9 mouse cellular contexts compared by ENCODE assay signal in the genomic region with DNA sequence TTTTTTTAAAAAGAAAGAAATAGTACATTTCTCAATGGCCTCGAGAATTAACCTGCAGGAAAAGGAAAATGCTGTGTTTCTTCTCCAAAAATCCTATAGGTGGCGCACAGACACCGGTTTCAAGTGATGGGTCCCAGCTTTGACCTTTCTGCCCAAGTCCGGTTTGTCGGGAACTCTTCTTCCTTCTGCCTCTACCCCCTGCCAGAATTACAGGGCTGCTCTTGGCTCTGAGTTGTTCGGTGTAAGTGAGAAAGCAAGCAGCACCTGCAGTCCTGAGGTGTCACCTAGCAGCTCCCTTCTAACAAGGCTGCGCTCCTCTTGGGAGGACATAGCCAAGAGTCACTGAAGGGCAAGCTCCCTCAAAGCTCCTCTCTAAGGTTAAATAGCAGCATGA.
DNase-seq lines count a peak whose midpoint lies in the region; ATAC-seq and TF ChIP-seq lines count a peak whose summit lies in the region.
"Had no signal": no experiment of that assay in that cellular context is flagged by ENCODE, and none has a peak within 500 bp of the region (broad histone marks: within the 10 kb centered on the region; RNA-seq: fewer than 3 reads in every experiment).

No protein-coding gene starts in this region.

- H3K36me3 ChIP-seq in embryonic facial prominence, embryonic 14.5 days (ENCODE audit: control insufficient read depth, insufficient read depth, low read length) = no peaks in the 10 kb centered on the region
- no peaks in the 10 kb centered on the region for H3K36me3 ChIP-seq in liver, adult 2 months (ENCODE audit: control insufficient read depth, insufficient read depth, low read length)
- H3K36me3 ChIP-seq in midbrain, embryonic 16.5 days (ENCODE audit: control insufficient read depth, insufficient read depth, low read length) = no peaks in the 10 kb centered on the region

- H3K9me3 ChIP-seq in embryonic facial prominence, embryonic 14.5 days (ENCODE audit: control insufficient read depth, low read length) = no peaks in the 10 kb centered on the region
- H3K9me3 ChIP-seq in midbrain, embryonic 16.5 days (replicated peaks; ENCODE audit: control insufficient read depth, low read length, poor library complexity, severe bottlenecking) = no peaks in the 10 kb centered on the region

- peak; percentile 20 for DNase-seq in ovary, postnatal 14 days (ENCODE audit: low spot score)
- no peak for DNase-seq in ovary, adult 18-20 months (ENCODE audit: low spot score)
- DNase-seq in adrenal gland, postnatal 36 days = peak; percentile 15 to 45
- peak; percentile 49 for DNase-seq in embryonic facial prominence, embryonic 14.5 days (ENCODE audit: low spot score)
- DNase-seq in induced T-regulatory cell, adult 2 months (ENCODE audit: low read depth) = peak; percentile 69
- DNase-seq in liver, adult 2 months (ENCODE audit: extremely low read depth, low read depth, low spot score) = peak; percentile 53
- DNase-seq in thymus, postnatal 36 days = peak; percentile 14 to 18

- no peak for TF ChIP-seq POLR2A in liver, adult 2 months (IDR thresholded peaks at IDR 0.05; ENCODE audit: extremely low read depth, insufficient read depth, low read length)

- peak overlapping the region; percentile 31 for H3K4me2 ChIP-seq in embryonic facial prominence, embryonic 14.5 days (ENCODE audit: low read depth, low read length)
- H3K4me2 ChIP-seq in midbrain, embryonic 16.5 days (ENCODE audit: low read length) = no peak overlapping the region

- H3K27me3 ChIP-seq in embryonic facial prominence, embryonic 14.5 days (replicated peaks; ENCODE audit: control insufficient read depth, insufficient read depth, low read length) = no peaks in the 10 kb centered on the region
- H3K27me3 ChIP-seq in liver, adult 2 months (ENCODE audit: control insufficient read depth, insufficient read depth, low read length) = no peaks in the 10 kb centered on the region; the same call in 1 of the 2 replicates
- peaks cover 2% of the 10 kb centered on the region; the same call in 1 of the 2 replicates for H3K27me3 ChIP-seq in midbrain, embryonic 16.5 days (ENCODE audit: control insufficient read depth, insufficient read depth, low read depth, low read length)

- TF ChIP-seq CTCF in liver, adult 2 months (IDR thresholded peaks at IDR 0.05; ENCODE audit: low read depth, low read length) = peak; percentile 58

- H3K27ac ChIP-seq in embryonic facial prominence, embryonic 14.5 days (replicated peaks; ENCODE audit: low read depth, low read length) = no peak overlapping the region
- H3K27ac ChIP-seq in liver, adult 2 months (replicated peaks; ENCODE audit: insufficient read depth, low read depth, low read length) = no peak overlapping the region
- no peak overlapping the region for H3K27ac ChIP-seq in midbrain, embryonic 16.5 days (ENCODE audit: low read length)

- ATAC-seq in embryonic facial prominence, embryonic 14.5 days (ENCODE audit: low read depth) = no peak
- ATAC-seq in midbrain, embryonic 16.5 days = peak; percentile 52; the same call in 1 of the 2 replicates

- 10% methylated on average over 7 of the region's 7 CpGs for WGBS in embryonic facial prominence, embryonic 14.5 days
- 10% methylated on average over 7 of the region's 7 CpGs for WGBS in liver, adult 2 months
- WGBS in midbrain, embryonic 16.5 days = 14% methylated on average over 7 of the region's 7 CpGs

- no peaks in the 10 kb centered on the region for H3K79me2 ChIP-seq in liver, adult 2 months (ENCODE audit: control insufficient read depth, insufficient read depth, low read length)

- H3K9ac ChIP-seq in embryonic facial prominence, embryonic 14.5 days (ENCODE audit: low read depth, low read length) = no peak overlapping the region
- no peak overlapping the region for H3K9ac ChIP-seq in liver, adult 2 months (ENCODE audit: low read depth, low read length)
- H3K9ac ChIP-seq in midbrain, embryonic 16.5 days (ENCODE audit: low read depth, low read length) = no peak overlapping the region

- H3K4me1 ChIP-seq in embryonic facial prominence, embryonic 14.5 days (ENCODE audit: control insufficient read depth, insufficient read depth, low read length) = no peaks in the 10 kb centered on the region
- peaks cover 5% of the 10 kb centered on the region for H3K4me1 ChIP-seq in liver, adult 2 months (ENCODE audit: control insufficient read depth, insufficient read depth, low read length)
- no peaks in the 10 kb centered on the region; the same call in 1 of the 2 replicates for H3K4me1 ChIP-seq in midbrain, embryonic 16.5 days (ENCODE audit: control insufficient read depth, insufficient read depth, low read length)

- H3K4me3 ChIP-seq in embryonic facial prominence, embryonic 14.5 days (ENCODE audit: low read depth, low read length) = no peak overlapping the region
- no peak overlapping the region for H3K4me3 ChIP-seq in liver, adult 2 months (ENCODE audit: insufficient read depth, low read depth, low read length)
- no peak overlapping the region for H3K4me3 ChIP-seq in midbrain, embryonic 16.5 days (ENCODE audit: low read depth, low read length)
- H3K4me3 ChIP-seq: erythroblast, embryonic 14.5 days had no signal
